Mouse (Mus musculus): ENCODE results near the gene Fam84b. TPM values are rescaled to one million over a fixed set of nuclear protein-coding genes. Genes with fewer than 3 reads are reported as not detected.

Fam84b gene
- polyA plus RNA-seq (2012; rRNA removed): 3.8 and 4.2 TPM in 2 replicates

- Histone ChIP-seq H3K27ac (ENCODE audit: insufficient read depth, low read length) (no peak within 1 kb of the TSS), H3K4me1 (ENCODE audit: control insufficient read depth, insufficient read depth, low read length) (no peaks in the 10 kb centered on the region), H3K4me3 (ENCODE audit: insufficient read depth, low read length) (no peak within 1 kb of the TSS)
- TF ChIP-seq CTCF (IDR thresholded peaks at IDR 0.05; ENCODE audit: extremely low read depth, insufficient read depth, low read length): no peak
These were observed at the start of gene Fam84b for GRCm38 (mm10) chr15:60853231-60853999. Gene Fam84b (minus strand): TSS chr15:60853778.

DNA sequence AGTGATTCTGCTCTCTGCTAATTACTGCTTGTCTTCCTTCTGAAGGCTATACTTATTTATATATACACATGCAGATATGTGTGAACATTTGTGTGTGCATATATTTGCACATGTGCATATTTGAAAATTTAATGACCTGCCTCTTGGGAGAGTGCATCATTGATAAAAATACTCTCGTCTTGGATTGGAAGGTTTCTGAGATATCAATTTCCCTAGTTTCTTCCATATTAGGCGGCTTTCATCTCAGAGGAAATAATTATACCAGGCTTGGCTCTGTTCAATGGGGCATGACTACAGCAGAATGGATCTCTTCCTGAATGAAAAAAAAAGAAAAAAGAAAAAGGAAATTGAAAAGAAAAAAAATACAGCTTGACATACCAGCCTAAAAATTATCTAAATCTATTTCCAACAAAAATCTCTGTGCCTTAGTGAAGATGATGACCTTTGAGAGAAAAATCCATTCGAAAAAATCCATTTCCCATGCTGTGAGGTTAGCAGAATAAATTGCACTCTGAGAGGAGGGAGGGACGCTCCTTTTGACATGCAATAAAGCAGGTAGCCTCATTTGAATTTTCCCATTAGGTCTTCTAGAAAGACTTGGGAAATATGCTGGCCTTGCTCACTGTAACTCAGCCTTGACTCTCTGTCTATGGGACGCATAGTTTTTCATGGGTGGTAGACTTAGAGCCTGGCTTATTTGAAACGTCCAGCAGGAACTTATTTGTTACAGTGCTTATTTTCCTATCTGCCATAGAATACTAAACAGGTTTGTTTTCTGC lies 44.8 kb upstream of the Fam84b start:
- no peak for TF ChIP-seq CTCF (IDR thresholded peaks at IDR 0.05; ENCODE audit: extremely low read depth, insufficient read depth, low read length)
- no peak for TF ChIP-seq POLR2A (IDR thresholded peaks at IDR 0.05; ENCODE audit: extremely low read depth, insufficient read depth, low read length)
- Histone ChIP-seq H3K27ac (ENCODE audit: insufficient read depth, low read length) (no peak overlapping the region), H3K4me3 (ENCODE audit: insufficient read depth, low read length) (no peak overlapping the region), H3K4me1 (ENCODE audit: control insufficient read depth, insufficient read depth, low read length) (no peaks in the 10 kb centered on the region)

- no peak overlapping the region for H3K27ac ChIP-seq (ENCODE audit: insufficient read depth, low read length)
- no peak for TF ChIP-seq POLR2A (IDR thresholded peaks at IDR 0.05; ENCODE audit: extremely low read depth, insufficient read depth, low read length)
- no peak for TF ChIP-seq CTCF (IDR thresholded peaks at IDR 0.05; ENCODE audit: extremely low read depth, insufficient read depth, low read length)
- no peak overlapping the region for H3K4me3 ChIP-seq (ENCODE audit: insufficient read depth, low read length)
- no peaks in the 10 kb centered on the region for H3K4me1 ChIP-seq (ENCODE audit: control insufficient read depth, insufficient read depth, low read length)
These were observed 42.5 kb upstream of the Fam84b start for GRCm38 (mm10) chr15:60896040-60896439.

DNA sequence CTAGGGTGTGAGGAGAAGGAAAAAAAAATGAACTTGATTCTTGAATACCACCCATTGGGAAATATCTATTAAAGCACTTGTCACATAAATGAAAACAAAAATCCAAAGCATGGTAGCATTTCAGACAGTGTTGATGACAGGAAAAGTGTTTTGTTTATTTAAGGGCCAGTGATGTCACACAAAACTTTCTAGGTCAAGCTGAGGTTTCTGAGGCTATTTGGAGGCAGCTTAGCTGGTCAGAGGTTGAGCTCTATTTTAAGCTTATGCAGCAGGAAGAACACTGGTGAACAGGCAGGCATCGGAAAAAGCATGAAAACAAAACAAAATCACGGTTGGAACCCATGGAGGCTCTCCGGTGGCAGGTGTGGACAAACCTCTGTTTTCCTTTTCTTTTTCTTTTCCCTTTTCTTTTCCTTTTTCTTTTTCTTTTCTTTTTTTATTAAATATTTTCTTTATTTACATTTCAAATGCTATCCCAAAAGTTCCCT lies 39.4 kb upstream of the Fam84b start:
- TF ChIP-seq CTCF (IDR thresholded peaks at IDR 0.05; ENCODE audit: extremely low read depth, insufficient read depth, low read length): no peak
- TF ChIP-seq POLR2A (IDR thresholded peaks at IDR 0.05; ENCODE audit: extremely low read depth, insufficient read depth, low read length): no peak
- Histone ChIP-seq H3K4me3 (ENCODE audit: insufficient read depth, low read length) (no peak overlapping the region), H3K4me1 (ENCODE audit: control insufficient read depth, insufficient read depth, low read length) (no peaks in the 10 kb centered on the region), H3K27ac (ENCODE audit: insufficient read depth, low read length) (no peak overlapping the region)

DNA sequence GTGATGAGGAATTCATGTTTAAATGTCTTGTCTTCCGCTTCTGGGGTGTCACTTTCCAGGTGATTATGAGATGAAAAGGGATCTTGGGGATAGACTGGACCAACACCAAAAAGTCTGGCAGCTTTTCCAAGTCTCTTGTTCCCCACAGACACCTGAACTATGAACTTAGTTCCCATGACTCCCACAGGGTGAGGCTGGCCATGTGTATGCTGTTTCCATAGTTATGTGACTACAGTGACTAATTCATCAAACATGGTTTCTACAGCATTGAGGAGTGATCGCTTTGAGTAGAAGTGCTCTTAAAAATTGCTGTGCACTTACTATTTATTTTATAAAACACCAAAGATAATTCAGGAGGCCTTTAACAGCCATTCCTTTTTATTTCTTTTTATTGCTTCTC lies 35.1 kb upstream of the Fam84b start:
- Histone ChIP-seq H3K27ac (ENCODE audit: insufficient read depth, low read length) (no peak overlapping the region), H3K4me1 (ENCODE audit: control insufficient read depth, insufficient read depth, low read length) (no peaks in the 10 kb centered on the region), H3K4me3 (ENCODE audit: insufficient read depth, low read length) (no peak overlapping the region)
- no peak for TF ChIP-seq POLR2A (IDR thresholded peaks at IDR 0.05; ENCODE audit: extremely low read depth, insufficient read depth, low read length)
- TF ChIP-seq CTCF (IDR thresholded peaks at IDR 0.05; ENCODE audit: extremely low read depth, insufficient read depth, low read length): no peak

DNA sequence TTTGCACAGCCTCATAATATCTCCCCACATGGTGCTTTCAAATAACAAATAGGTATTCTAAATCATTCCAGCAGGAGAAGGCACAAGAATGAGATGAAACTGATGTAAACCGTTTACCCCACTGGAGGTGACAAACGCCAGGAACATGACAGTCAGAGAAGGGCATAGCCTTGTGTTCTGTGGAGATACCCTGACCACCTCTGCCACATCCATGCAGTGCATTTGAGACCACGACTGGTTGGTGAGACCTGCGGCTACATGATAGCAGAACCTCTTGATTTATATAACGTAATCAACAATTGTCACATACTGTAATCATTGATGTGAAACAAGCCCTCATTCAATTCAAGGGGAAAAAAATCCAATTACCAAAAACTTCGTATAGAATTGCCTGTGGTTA lies 22.1 kb upstream of the Fam84b start:
- TF ChIP-seq POLR2A (IDR thresholded peaks at IDR 0.05; ENCODE audit: extremely low read depth, insufficient read depth, low read length): no peak
- no peaks in the 10 kb centered on the region for H3K4me1 ChIP-seq (ENCODE audit: control insufficient read depth, insufficient read depth, low read length)
- H3K27ac ChIP-seq (ENCODE audit: insufficient read depth, low read length): no peak overlapping the region
- no peak overlapping the region for H3K4me3 ChIP-seq (ENCODE audit: insufficient read depth, low read length)

GRCm38 (mm10) chr15:60862417-60862816 lies 8.8 kb upstream of the Fam84b start:
- TF ChIP-seq CTCF (IDR thresholded peaks at IDR 0.05; ENCODE audit: extremely low read depth, insufficient read depth, low read length) (no peak), POLR2A (IDR thresholded peaks at IDR 0.05; ENCODE audit: extremely low read depth, insufficient read depth, low read length) (no peak)
- H3K27ac ChIP-seq (ENCODE audit: insufficient read depth, low read length): no peak overlapping the region
- no peak overlapping the region for H3K4me3 ChIP-seq (ENCODE audit: insufficient read depth, low read length)
- no peaks in the 10 kb centered on the region for H3K4me1 ChIP-seq (ENCODE audit: control insufficient read depth, insufficient read depth, low read length)

- Histone ChIP-seq H3K4me3 (ENCODE audit: insufficient read depth, low read length) (no peak overlapping the region), H3K27ac (ENCODE audit: insufficient read depth, low read length) (no peak overlapping the region), H3K4me1 (ENCODE audit: control insufficient read depth, insufficient read depth, low read length) (no peaks in the 10 kb centered on the region)
- TF ChIP-seq POLR2A (IDR thresholded peaks at IDR 0.05; ENCODE audit: extremely low read depth, insufficient read depth, low read length): no peak
These were observed 1.5 kb upstream of the Fam84b start for GRCm38 (mm10) chr15:60855112-60855511.

GRCm38 (mm10) chr15:60854151-60854550 lies 573 bp upstream of the Fam84b start:
- H3K4me3 ChIP-seq (ENCODE audit: insufficient read depth, low read length): no peak overlapping the region
- no peak overlapping the region for H3K27ac ChIP-seq (ENCODE audit: insufficient read depth, low read length)
- TF ChIP-seq CTCF (IDR thresholded peaks at IDR 0.05; ENCODE audit: extremely low read depth, insufficient read depth, low read length) (no peak), POLR2A (IDR thresholded peaks at IDR 0.05; ENCODE audit: extremely low read depth, insufficient read depth, low read length) (no peak)
- no peaks in the 10 kb centered on the region for H3K4me1 ChIP-seq (ENCODE audit: control insufficient read depth, insufficient read depth, low read length)

- Histone ChIP-seq H3K27ac (ENCODE audit: insufficient read depth, low read length) (no peak overlapping the region), H3K4me3 (ENCODE audit: insufficient read depth, low read length) (no peak overlapping the region), H3K4me1 (ENCODE audit: control insufficient read depth, insufficient read depth, low read length) (no peaks in the 10 kb centered on the region)
- no peak for TF ChIP-seq CTCF (IDR thresholded peaks at IDR 0.05; ENCODE audit: extremely low read depth, insufficient read depth, low read length)
- no peak for TF ChIP-seq POLR2A (IDR thresholded peaks at IDR 0.05; ENCODE audit: extremely low read depth, insufficient read depth, low read length)
These were observed 4.9 kb downstream of the Fam84b start for GRCm38 (mm10) chr15:60848630-60849029.
